Mouse (Mus musculus): ENCODE measurements around the gene Eif3d. TPM values are rescaled to one million over a fixed set of nuclear protein-coding genes. Genes with fewer than 3 reads are reported as not detected.

The Eif3d gene
- total RNA-seq, 2 experiments from 2014 or later = 214 to 215 TPM

- no peak for DNase-seq (ENCODE audit: low spot score in 2 of 2)
Measured at GRCm38 (mm10) chr15:77955440-77956403, 14.9 kb downstream of the Eif3d start.

- no peak for DNase-seq (ENCODE audit: low spot score in 2 of 2)
Measured at GRCm38 (mm10) chr15:77954362-77954761, 16.3 kb downstream of the Eif3d start.

- DNase-seq (ENCODE audit: low spot score in 2 of 2) = no peak
Measured at GRCm38 (mm10) chr15:77952921-77953320, 17.7 kb downstream of the Eif3d start.

GRCm38 (mm10) chr15:77949061-77949460, 21.6 kb downstream of the Eif3d start:
- DNase-seq (ENCODE audit: low spot score in 2 of 2) = no peak

GRCm38 (mm10) chr15:77945711-77946110, 24.9 kb downstream of the Eif3d start:
- no peak for DNase-seq (ENCODE audit: low spot score in 2 of 2)

GRCm38 (mm10) chr15:77941563-77941962, 29.1 kb downstream of the Eif3d start:
- no peak for DNase-seq (ENCODE audit: low spot score in 2 of 2)

- DNase-seq (ENCODE audit: low spot score in 2 of 2) = no peak
Measured at GRCm38 (mm10) chr15:77938516-77938915, 32.1 kb downstream of the Eif3d start.

- no peak for DNase-seq (ENCODE audit: low spot score in 2 of 2)
Measured at GRCm38 (mm10) chr15:77935673-77936375, 34.8 kb downstream of the Eif3d start.

- DNase-seq (ENCODE audit: low spot score in 2 of 2) = no peak
Measured at GRCm38 (mm10) chr15:77934968-77935367, 35.6 kb downstream of the Eif3d start.

- DNase-seq (ENCODE audit: low spot score in 2 of 2) = no peak
Measured at GRCm38 (mm10) chr15:77934326-77934725, 36.3 kb downstream of the Eif3d start.

- DNase-seq (ENCODE audit: low spot score in 2 of 2) = peak; percentile 98 to 100
Measured at GRCm38 (mm10) chr15:77933770-77934169, 36.8 kb downstream of the Eif3d start.

GRCm38 (mm10) chr15:77933222-77933621, 37.4 kb downstream of the Eif3d start:
- DNase-seq (ENCODE audit: low spot score in 2 of 2) = no peak

GRCm38 (mm10) chr15:77931689-77932016, 39.0 kb downstream of the Eif3d start:
- no peak for DNase-seq (ENCODE audit: low spot score in 2 of 2)

GRCm38 (mm10) chr15:77930986-77931688, 39.5 kb downstream of the Eif3d start:
- DNase-seq (ENCODE audit: low spot score in 2 of 2) = no peak

GRCm38 (mm10) chr15:77929804-77930203, 40.8 kb downstream of the Eif3d start:
- DNase-seq (ENCODE audit: low spot score in 2 of 2) = no peak

GRCm38 (mm10) chr15:77928673-77929331, 41.8 kb downstream of the Eif3d start, which contains the start of gene Txn2:
TSS of gene Txn2 (minus strand) at chr15:77929006.
- DNase-seq (ENCODE audit: low spot score in 2 of 2) = peak; percentile 77 to 93

GRCm38 (mm10) chr15:77928091-77928490, 42.5 kb downstream of the Eif3d start:
- no peak for DNase-seq (ENCODE audit: low spot score in 2 of 2)

- DNase-seq (ENCODE audit: low spot score in 2 of 2) = no peak
Measured at GRCm38 (mm10) chr15:77926921-77927320, 43.7 kb downstream of the Eif3d start.

GRCm38 (mm10) chr15:77925195-77925594, 45.4 kb downstream of the Eif3d start:
- no peak for DNase-seq (ENCODE audit: low spot score in 2 of 2)

- DNase-seq (ENCODE audit: low spot score in 2 of 2) = no peak
Measured at GRCm38 (mm10) chr15:77923267-77924035, 47.2 kb downstream of the Eif3d start.
